Mouse (Mus musculus) liver, embryonic 16.5 days (tissue): ENCODE data around the gene Zfp239. TPM values are rescaled to one million over a fixed set of nuclear protein-coding genes. Genes with fewer than 3 reads are reported as not detected.

Source experiments
- ATAC-seq: fragments of 200-750 bp; cut with Nextera tagmentation; 2 replicates; pipeline ENCODE4 v1.8.0; 2017; ENCODE audit warnings: low read depth, mild to moderate bottlenecking, moderate number of reproducible peaks, moderate library complexity
- H3K27ac ChIP-seq: fragments of 300-500 bp; sonication (generic); 2 replicates; pipeline ENCODE4 v1.5.1; 2014; ENCODE audit warnings: mild to moderate bottlenecking, low read length
- H3K27me3 ChIP-seq: fragments of 300-500 bp; sonication (generic); 2 replicates; pipeline ENCODE4 v1.6.1; 2014; ENCODE audit warnings: low read depth, low read length, mixed read lengths; ENCODE audit not compliant: control insufficient read depth, insufficient read depth
- H3K36me3 ChIP-seq: fragments of 300-500 bp; sonication (generic); 2 replicates; pipeline ENCODE4 v1.6.1; 2014; ENCODE audit warnings: mild to moderate bottlenecking; ENCODE audit not compliant: control insufficient read depth, insufficient read depth
- H3K4me1 ChIP-seq: fragments of 300-500 bp; sonication (generic); 2 replicates; pipeline ENCODE4 v1.6.1; 2014; ENCODE audit warnings: low read depth, low read length, mixed read lengths; ENCODE audit not compliant: control insufficient read depth
- H3K4me2 ChIP-seq: fragments of 300-500 bp; sonication (generic); 2 replicates; pipeline ENCODE4 v1.6.1; 2014; ENCODE audit warnings: low read depth, low read length, mixed read lengths
- H3K4me3 ChIP-seq: fragments of 300-500 bp; sonication (generic); 2 replicates; pipeline ENCODE4 v1.5.1; 2014; ENCODE audit warnings: low read depth, mild to moderate bottlenecking, low read length
- H3K9ac ChIP-seq: fragments of 300-500 bp; sonication (generic); 2 replicates; pipeline ENCODE4 v1.6.1; 2014; ENCODE audit warnings: low read depth, low read length
- H3K9me3 ChIP-seq: fragments of 300-500 bp; sonication (generic); replicated peaks from 2 replicates; pipeline ENCODE4 v1.6.1; 2016; ENCODE audit warnings: low read length; ENCODE audit not compliant: control insufficient read depth
- WGBS: fragments of 180-500 bp; shearing (Covaris S2); extraction: QIAGEN DNeasy Blood & Tissue Kit; methylation state at CpG from one replicate; pipeline ENCODE4 v1.1.7; 2014; ENCODE audit not compliant: insufficient replicate concordance; 5-methylcytosine and 5-hydroxymethylcytosine counted together
- polyA plus RNA-seq: library from polyadenylated mRNA; unstranded; fragments of >200 nt; fragmentation: Nextera tagmentation; extraction: Ambion mirVana; gene quantifications from 2 replicates; pipeline ENCODE4 v1.2.1, GENCODE M21; 2015

The Zfp239 gene
- polyA plus RNA-seq, 1 experiment from 2014 or later: 1.7 TPM

- Histone ChIP-seq H3K36me3 (peaks cover 29% of the 10 kb centered on the region), H3K4me3 (peak overlapping the region; percentile 71), H3K27me3 (no peaks in the 10 kb centered on the region), H3K9me3 (no peaks in the 10 kb centered on the region), H3K4me2 (peak overlapping the region; percentile 96), H3K27ac (peak overlapping the region; percentile 99), H3K4me1 (peaks cover 53% of the 10 kb centered on the region), H3K9ac (peak overlapping the region; percentile 62)
- no peak for ATAC-seq
- 17% methylated on average over 5 of the region's 5 CpGs for WGBS
Observed at GRCm38 (mm10) chr6:117918043-117918442, 56.1 kb downstream of the Zfp239 start.

GRCm38 (mm10) chr6:117920659-117921640, 59.0 kb downstream of the Zfp239 start:
- Histone ChIP-seq H3K36me3 (peaks cover 37% of the 10 kb centered on the region), H3K27me3 (no peaks in the 10 kb centered on the region), H3K9me3 (no peaks in the 10 kb centered on the region), H3K4me3 (peak overlapping the region; percentile 21), H3K27ac (peak overlapping the region; percentile 65), H3K9ac (peak overlapping the region; percentile 45), H3K4me1 (peaks cover 34% of the 10 kb centered on the region), H3K4me2 (peak overlapping the region; percentile 96)
- ATAC-seq: no peak
- WGBS: 42% methylated on average over 3 of the region's 3 CpGs

GRCm38 (mm10) chr6:117922041-117922440, 60.1 kb downstream of the Zfp239 start:
- peaks cover 30% of the 10 kb centered on the region for H3K4me1 ChIP-seq
- no peaks in the 10 kb centered on the region for H3K27me3 ChIP-seq
- H3K27ac ChIP-seq: no peak overlapping the region
- no peaks in the 10 kb centered on the region for H3K9me3 ChIP-seq
- H3K4me3 ChIP-seq: no peak overlapping the region
- no peak overlapping the region for H3K4me2 ChIP-seq
- H3K9ac ChIP-seq: no peak overlapping the region
- WGBS: 71% methylated on average over 3 of the region's 3 CpGs
- no peak for ATAC-seq
- H3K36me3 ChIP-seq: peaks cover 46% of the 10 kb centered on the region

Other genes starting within 250 kb of the Zfp239 start
- 28.9 and 30.6 TPM in 2 replicates for gene Zfp637, start 20.9 kb upstream of the Zfp239 start, polyA plus RNA-seq
- 420 and 472 TPM in 2 replicates for gene Hnrnpf, start 38.2 kb downstream of the Zfp239 start, polyA plus RNA-seq
- gene Fxyd4, start 75.6 kb downstream of the Zfp239 start, polyA plus RNA-seq: 0.30 TPM in 1 of 2 replicates, not detected in the other
- gene Rasgef1a, start 149.3 kb downstream of the Zfp239 start, polyA plus RNA-seq: 0.04 and 0.06 TPM in 2 replicates